Mouse (Mus musculus) neural tube, embryonic 12.5 days (tissue): ENCODE measurements around the gene Kcnn3. TPM values are rescaled to one million over a fixed set of nuclear protein-coding genes. Genes with fewer than 3 reads are reported as not detected.
A peak's percentile ranks its signal among the peaks of the same experiment; 100 is the strongest.

ENCODE experiments used
- ATAC-seq: fragments of 200-750 bp; cut with Nextera tagmentation; 2 replicates; pipeline ENCODE4 v1.8.0; 2017; ENCODE audit warnings: low read depth, mild to moderate bottlenecking, moderate TSS enrichment, moderate library complexity; ENCODE audit not compliant: low FRiP score
- H3K27ac ChIP-seq: fragments of 300-500 bp; sonication (generic); 2 replicates; pipeline ENCODE4 v1.5.1; 2016
- H3K27me3 ChIP-seq: fragments of 300-500 bp; sonication (generic); replicated peaks from 2 replicates; pipeline ENCODE4 v1.6.1; 2016; ENCODE audit warnings: mild to moderate bottlenecking
- H3K36me3 ChIP-seq: fragments of 300-500 bp; sonication (generic); 2 replicates; pipeline ENCODE4 v1.6.1; 2016; ENCODE audit warnings: mild to moderate bottlenecking
- H3K4me1 ChIP-seq: fragments of 300-500 bp; sonication (generic); 2 replicates; pipeline ENCODE4 v1.6.1; 2016
- H3K4me2 ChIP-seq: fragments of 300-500 bp; sonication (generic); replicated peaks from 2 replicates; pipeline ENCODE4 v1.6.1; 2016; ENCODE audit warnings: mild to moderate bottlenecking
- H3K4me3 ChIP-seq: fragments of 300-500 bp; sonication (generic); 2 replicates; pipeline ENCODE4 v1.5.1; 2016
- H3K9ac ChIP-seq: fragments of 300-500 bp; sonication (generic); 2 replicates; pipeline ENCODE4 v1.6.1; 2016; ENCODE audit warnings: mild to moderate bottlenecking
- H3K9me3 ChIP-seq: fragments of 300-500 bp; sonication (generic); 2 replicates; pipeline ENCODE4 v1.6.1; 2016; ENCODE audit warnings: mild to moderate bottlenecking
- WGBS: fragments of 180-500 bp; shearing (Covaris S2); methylation state at CpG from one replicate; pipeline ENCODE4 v1.1.7; 2016; 5-methylcytosine and 5-hydroxymethylcytosine counted together
- polyA plus RNA-seq: library from polyadenylated mRNA; unstranded; fragments of >200 nt; fragmentation: Nextera tagmentation; extraction: Ambion mirVana; gene quantifications from 2 replicates; pipeline ENCODE4 v1.2.1, GENCODE M21; 2016

The Kcnn3 gene
- polyA plus RNA-seq: 2.7 and 3.4 TPM in 2 replicates

DNA sequence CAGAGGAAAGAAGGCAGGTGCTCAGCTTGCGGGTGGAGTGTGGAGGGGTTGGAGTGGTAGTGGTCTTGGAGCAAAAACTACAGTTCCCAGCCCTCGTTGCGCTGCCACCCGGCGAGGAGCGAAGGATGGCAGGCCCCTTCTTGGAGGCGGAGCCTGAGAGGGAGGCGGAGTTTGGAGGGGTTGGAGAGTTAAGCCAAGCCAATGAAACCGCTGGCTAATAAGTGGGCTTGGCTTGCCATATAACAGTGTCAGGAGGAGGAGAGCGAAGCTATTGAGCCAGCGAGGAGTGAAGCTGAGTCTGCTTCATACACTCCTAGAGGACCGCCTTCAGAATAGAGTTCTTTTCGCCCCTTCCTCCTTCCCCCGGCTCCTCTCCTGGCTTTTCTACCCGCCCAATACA, at the start of gene Kcnn3:
TSS of gene Kcnn3 (plus strand) at position 271 of the 400 bp plus-strand sequence.
- 1% methylated on average over 15 of the region's 15 CpGs for WGBS
- Histone ChIP-seq H3K4me1 (peaks cover 32% of the 10 kb centered on the region), H3K4me3 (peak within 1 kb of the TSS; percentile 41), H3K9ac (peak within 1 kb of the TSS; percentile 53), H3K36me3 (no peaks in the 10 kb centered on the region), H3K27ac (no peak within 1 kb of the TSS), H3K27me3 (peaks cover 31% of the 10 kb centered on the region), H3K4me2 (peak within 1 kb of the TSS; percentile 91), H3K9me3 (peaks cover 10% of the 10 kb centered on the region; the same call in 1 of the 2 replicates)
- ATAC-seq: peak; percentile 94

DNA sequence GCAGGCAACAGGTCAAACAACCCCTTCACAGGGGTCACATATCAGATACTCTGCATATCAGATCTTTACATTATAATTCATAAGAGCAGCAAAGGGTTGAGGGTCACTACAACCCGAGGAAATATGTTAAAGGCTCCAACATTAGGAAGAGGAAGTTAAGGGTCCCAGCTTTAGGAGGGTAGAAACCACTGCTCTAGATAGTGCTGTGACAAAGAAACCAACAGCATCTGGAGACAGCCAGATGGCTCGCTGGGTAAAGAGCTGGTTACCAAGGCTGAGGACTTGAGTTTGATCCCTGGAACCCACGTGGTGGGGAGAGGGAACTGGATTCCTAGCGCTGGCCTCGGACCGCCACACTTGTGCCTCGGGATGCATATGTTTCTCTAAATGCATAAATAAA, 47.7 kb upstream of the Kcnn3 start:
- H3K9ac ChIP-seq: no peak overlapping the region
- no peaks in the 10 kb centered on the region for H3K4me1 ChIP-seq
- H3K4me2 ChIP-seq: no peak overlapping the region
- H3K27ac ChIP-seq: no peak overlapping the region
- no peak for ATAC-seq
- no peak overlapping the region for H3K4me3 ChIP-seq
- no peaks in the 10 kb centered on the region for H3K27me3 ChIP-seq
- peaks cover 24% of the 10 kb centered on the region for H3K36me3 ChIP-seq
- no peaks in the 10 kb centered on the region for H3K9me3 ChIP-seq
- 83% methylated on average over 7 of the region's 7 CpGs for WGBS

DNA sequence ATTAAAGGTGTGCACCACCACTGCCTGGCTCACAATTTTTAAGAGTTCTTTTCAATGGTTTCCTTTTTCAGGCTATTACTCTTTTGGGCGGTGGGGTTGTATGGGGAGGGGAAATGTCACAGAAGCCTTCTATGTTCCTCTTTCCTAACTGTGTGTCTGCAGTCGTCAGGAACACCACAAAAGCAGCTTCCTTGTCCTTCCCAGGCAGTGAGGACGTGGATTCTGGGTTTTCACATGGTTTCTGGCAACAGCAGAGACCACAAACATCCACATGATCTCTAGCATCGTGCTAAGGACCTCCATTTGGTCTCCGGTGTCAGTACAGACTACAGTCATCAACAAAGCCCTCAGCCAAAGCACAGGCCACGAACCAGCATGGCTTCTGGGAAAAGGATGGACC, 46.1 kb upstream of the Kcnn3 start:
- whole genome bisulfite sequencing: 76% methylated on average over 6 of the region's 6 CpGs
- H3K36me3 ChIP-seq: peaks cover 9% of the 10 kb centered on the region

GRCm38 (mm10) chr3:89479055-89479454, 40.9 kb upstream of the Kcnn3 start:
- Histone ChIP-seq H3K4me3 (no peak overlapping the region), H3K36me3 (no peaks in the 10 kb centered on the region), H3K9me3 (no peaks in the 10 kb centered on the region)

More for the DNA sequence above, 46.1 kb upstream of the Kcnn3 start:
- H3K9ac ChIP-seq: no peak overlapping the region
- H3K4me1 ChIP-seq: no peaks in the 10 kb centered on the region
- no peaks in the 10 kb centered on the region for H3K27me3 ChIP-seq
- no peaks in the 10 kb centered on the region for H3K9me3 ChIP-seq
- no peak overlapping the region for H3K4me3 ChIP-seq
- H3K27ac ChIP-seq: no peak overlapping the region
- ATAC-seq: no peak
- no peak overlapping the region for H3K4me2 ChIP-seq

GRCm38 (mm10) chr3:89481488-89481887, 38.5 kb upstream of the Kcnn3 start:
- Histone ChIP-seq H3K27ac (no peak overlapping the region), H3K4me1 (no peaks in the 10 kb centered on the region), H3K9me3 (no peaks in the 10 kb centered on the region), H3K9ac (no peak overlapping the region), H3K27me3 (no peaks in the 10 kb centered on the region), H3K4me2 (no peak overlapping the region), H3K4me3 (no peak overlapping the region), H3K36me3 (no peaks in the 10 kb centered on the region)
- WGBS: 46% methylated on average over 2 of the region's 2 CpGs
- ATAC-seq: no peak

More at GRCm38 (mm10) chr3:89479055-89479454, 40.9 kb upstream of the Kcnn3 start:
- WGBS: 73% methylated on average over 6 of the region's 6 CpGs
- H3K9ac ChIP-seq: no peak overlapping the region
- ATAC-seq: no peak
- H3K27ac ChIP-seq: no peak overlapping the region
- H3K4me2 ChIP-seq: no peak overlapping the region
- no peaks in the 10 kb centered on the region for H3K27me3 ChIP-seq
- no peaks in the 10 kb centered on the region for H3K4me1 ChIP-seq

DNA sequence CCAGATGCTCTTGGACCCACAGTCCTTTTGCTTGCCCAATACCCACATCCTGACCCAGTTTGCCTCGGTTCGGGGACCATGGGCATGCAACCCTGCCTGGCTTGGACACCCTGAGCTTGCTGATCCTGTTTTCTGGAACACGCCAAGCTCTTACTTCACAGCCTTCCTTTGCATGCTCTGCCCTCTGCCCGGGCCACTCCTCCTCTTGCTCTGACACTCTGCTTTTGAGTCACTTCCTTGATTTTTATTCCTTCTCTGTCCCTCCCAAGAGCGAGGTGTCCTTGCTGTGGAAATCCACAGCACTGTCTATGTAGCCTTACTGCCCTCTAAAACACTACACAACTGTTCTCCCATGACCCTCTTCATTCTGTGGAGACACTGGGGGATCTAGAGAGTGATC, 37.7 kb upstream of the Kcnn3 start:
- Histone ChIP-seq H3K27me3 (no peaks in the 10 kb centered on the region), H3K36me3 (no peaks in the 10 kb centered on the region), H3K4me2 (no peak overlapping the region), H3K4me1 (no peaks in the 10 kb centered on the region), H3K9me3 (no peaks in the 10 kb centered on the region), H3K27ac (no peak overlapping the region), H3K9ac (no peak overlapping the region), H3K4me3 (no peak overlapping the region)
- 89% methylated on average over 5 of the region's 5 CpGs for WGBS
- ATAC-seq: no peak

GRCm38 (mm10) chr3:89484766-89485524, 35.0 kb upstream of the Kcnn3 start:
- H3K4me1 ChIP-seq: no peaks in the 10 kb centered on the region
- peak overlapping the region; percentile 22; the same call in 1 of the 2 replicates for H3K4me2 ChIP-seq
- peak; percentile 71; the same call in 1 of the 2 replicates for ATAC-seq
- H3K36me3 ChIP-seq: no peaks in the 10 kb centered on the region
- no peak overlapping the region for H3K4me3 ChIP-seq
- 21% methylated on average over 24 of the region's 24 CpGs for WGBS
- H3K9ac ChIP-seq: no peak overlapping the region
- H3K9me3 ChIP-seq: no peaks in the 10 kb centered on the region
- no peak overlapping the region for H3K27ac ChIP-seq
- no peaks in the 10 kb centered on the region for H3K27me3 ChIP-seq

DNA sequence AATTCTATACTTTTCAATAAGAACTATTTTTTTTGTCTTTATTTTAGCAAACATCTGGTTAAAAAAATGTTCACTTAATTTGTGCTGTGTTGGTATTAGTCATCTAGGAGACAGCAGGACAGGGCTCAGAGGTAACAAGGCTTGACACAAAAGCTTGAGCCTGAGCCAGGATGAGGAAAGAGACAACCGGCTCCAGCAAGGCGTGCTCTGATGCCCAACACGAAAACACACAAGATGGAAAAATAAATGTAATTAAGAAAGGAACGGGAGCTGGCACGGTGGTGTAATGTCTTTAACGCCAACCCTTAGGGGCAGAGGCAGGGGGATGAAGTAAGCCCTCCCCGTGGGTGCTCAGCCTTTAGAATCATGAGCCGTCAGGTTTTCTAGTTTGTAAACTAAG, 33.9 kb upstream of the Kcnn3 start:
- H3K9ac ChIP-seq: no peak overlapping the region
- no peaks in the 10 kb centered on the region for H3K36me3 ChIP-seq
- no peaks in the 10 kb centered on the region for H3K4me1 ChIP-seq
- no peak for ATAC-seq
- H3K4me3 ChIP-seq: no peak overlapping the region
- H3K4me2 ChIP-seq: no peak overlapping the region
- H3K27ac ChIP-seq: no peak overlapping the region
- H3K27me3 ChIP-seq: no peaks in the 10 kb centered on the region
- WGBS: 87% methylated on average over 8 of the region's 8 CpGs
- no peaks in the 10 kb centered on the region for H3K9me3 ChIP-seq

DNA sequence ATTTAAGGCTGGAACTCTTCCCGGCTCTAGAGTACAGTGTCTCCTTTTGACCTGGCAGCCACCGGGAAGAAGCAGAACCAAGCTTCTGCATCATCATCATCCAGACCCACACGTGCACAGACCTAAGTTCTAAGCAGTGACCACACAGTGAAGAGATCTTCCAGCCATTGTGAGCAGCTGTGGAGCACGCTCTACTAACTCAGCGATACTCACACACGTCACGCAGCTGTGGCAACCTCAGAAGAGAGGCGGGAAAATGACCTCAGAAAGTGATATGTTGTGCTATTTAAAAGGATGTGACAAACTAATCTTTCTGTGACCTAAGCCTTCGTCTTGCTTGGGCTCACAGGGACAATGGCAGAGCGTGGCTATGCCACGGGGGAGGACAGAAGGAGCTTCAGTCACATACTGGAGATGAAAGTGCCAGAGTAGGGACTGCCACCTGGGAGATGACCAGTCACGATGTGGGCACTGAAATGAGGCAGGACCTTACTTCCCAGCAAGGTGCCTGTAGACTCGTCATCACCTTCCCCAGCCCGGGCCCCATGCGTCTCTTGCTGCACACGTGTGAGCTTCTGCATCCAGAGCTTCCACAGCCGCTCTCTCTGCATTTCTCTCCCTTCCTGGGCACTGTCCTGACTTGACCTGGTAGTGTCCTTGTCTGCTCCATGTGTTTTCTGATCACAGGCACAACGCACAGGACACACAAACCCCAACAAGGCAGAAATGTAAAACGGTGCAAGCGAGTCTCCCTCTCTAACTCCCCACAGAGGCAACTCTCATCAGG, 32.9 kb upstream of the Kcnn3 start:
- Histone ChIP-seq H3K27ac (no peak overlapping the region), H3K9ac (no peak overlapping the region), H3K9me3 (no peaks in the 10 kb centered on the region), H3K27me3 (no peaks in the 10 kb centered on the region), H3K36me3 (no peaks in the 10 kb centered on the region), H3K4me1 (no peaks in the 10 kb centered on the region), H3K4me3 (no peak overlapping the region), H3K4me2 (no peak overlapping the region)
- 74% methylated on average over 20 of the region's 20 CpGs for whole genome bisulfite sequencing
- no peak for ATAC-seq

DNA sequence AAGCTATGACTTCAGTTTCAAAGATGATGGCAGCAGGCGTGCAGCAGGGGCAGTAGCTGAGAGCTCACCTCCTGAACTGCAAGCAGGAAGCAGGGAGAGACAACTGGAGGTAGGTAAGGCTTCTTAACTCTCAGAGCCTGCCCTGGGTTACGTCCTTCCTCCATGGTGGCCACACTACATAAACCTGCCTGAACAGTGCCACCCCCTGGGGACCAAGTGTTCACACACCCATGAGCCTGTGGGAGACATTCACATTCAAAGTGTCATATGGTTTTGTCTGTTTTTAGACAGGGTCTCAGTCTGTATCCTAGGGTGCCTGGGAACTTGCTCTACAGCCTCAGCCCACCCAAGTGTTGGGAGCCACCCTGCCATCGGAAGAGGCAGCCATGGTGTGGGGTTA, 29.2 kb upstream of the Kcnn3 start:
- ATAC-seq: no peak
- Histone ChIP-seq H3K4me2 (no peak overlapping the region), H3K27ac (no peak overlapping the region), H3K4me3 (no peak overlapping the region), H3K9me3 (no peaks in the 10 kb centered on the region), H3K9ac (no peak overlapping the region), H3K36me3 (no peaks in the 10 kb centered on the region), H3K27me3 (no peaks in the 10 kb centered on the region), H3K4me1 (peaks cover 9% of the 10 kb centered on the region; the same call in 1 of the 2 replicates)
- 85% methylated on average over 3 of the region's 3 CpGs for WGBS

GRCm38 (mm10) chr3:89491559-89491958, 28.4 kb upstream of the Kcnn3 start:
- Histone ChIP-seq H3K4me3 (no peak overlapping the region), H3K4me2 (no peak overlapping the region), H3K9me3 (no peaks in the 10 kb centered on the region), H3K4me1 (peaks cover 9% of the 10 kb centered on the region; the same call in 1 of the 2 replicates), H3K9ac (no peak overlapping the region), H3K27me3 (no peaks in the 10 kb centered on the region), H3K27ac (no peak overlapping the region), H3K36me3 (no peaks in the 10 kb centered on the region)
- WGBS: 88% methylated on average over 5 of the region's 5 CpGs
- no peak for ATAC-seq

GRCm38 (mm10) chr3:89492701-89493151, 27.2 kb upstream of the Kcnn3 start:
- Histone ChIP-seq H3K4me3 (no peak overlapping the region), H3K27ac (no peak overlapping the region), H3K27me3 (no peaks in the 10 kb centered on the region), H3K4me1 (peaks cover 9% of the 10 kb centered on the region; the same call in 1 of the 2 replicates), H3K9ac (no peak overlapping the region), H3K36me3 (no peaks in the 10 kb centered on the region), H3K9me3 (no peaks in the 10 kb centered on the region), H3K4me2 (no peak overlapping the region)
- ATAC-seq: no peak
- WGBS: 41% methylated on average over 8 of the region's 8 CpGs
